Mouse (Mus musculus) mouse embryonic stem cell (cell line): ENCODE measurements around the gene Tbc1d22a.

ENCODE experiments used
- in situ Hi-C, 2 experiments: fragments of 300-500 bp; cut with MboI; formaldehyde crosslinking; loops; 1 replicate in 1 of 2; 3 replicates in 1 of 2; pipeline ENCODE4 v1.14.3; 2019 to 2020; ENCODE audit warnings: low sequenced_read_pairs in 2 of 2, low pct_unique_long_range_greater_than_20kb in 1 of 2, mixed read lengths in 1 of 2; ENCODE audit not compliant: unreplicated experiment in 1 of 2

Gene Tbc1d22a

GRCm38 (mm10) chr15:86226968-86227367, 12.7 kb downstream of the Tbc1d22a start:
- in situ Hi-C loops = no loop called here

- in situ Hi-C loops = no loop called here
Measured at GRCm38 (mm10) chr15:86228186-86228585, 13.9 kb downstream of the Tbc1d22a start.

- in situ Hi-C loops = no loop called here
Measured at GRCm38 (mm10) chr15:86229088-86229487, 14.8 kb downstream of the Tbc1d22a start.

GRCm38 (mm10) chr15:86229623-86230022, 15.4 kb downstream of the Tbc1d22a start:
- in situ Hi-C loops = no loop called here

GRCm38 (mm10) chr15:86231170-86231569, 16.9 kb downstream of the Tbc1d22a start:
- in situ Hi-C loops = no loop called here

GRCm38 (mm10) chr15:86231831-86232512, 17.7 kb downstream of the Tbc1d22a start:
- in situ Hi-C loops = no loop called here

GRCm38 (mm10) chr15:86234001-86234400, 19.7 kb downstream of the Tbc1d22a start:
- in situ Hi-C loops = no loop called here

GRCm38 (mm10) chr15:86234517-86235441, 20.5 kb downstream of the Tbc1d22a start:
- in situ Hi-C loops = no loop called here

- in situ Hi-C loops = no loop called here
Measured at GRCm38 (mm10) chr15:86236252-86236651, 22.0 kb downstream of the Tbc1d22a start.

GRCm38 (mm10) chr15:86238076-86238475, 23.8 kb downstream of the Tbc1d22a start:
- in situ Hi-C loops = no loop called here

GRCm38 (mm10) chr15:86239068-86239467, 24.8 kb downstream of the Tbc1d22a start:
- in situ Hi-C loops = no loop called here

- in situ Hi-C loops = no loop called here
Measured at GRCm38 (mm10) chr15:86239801-86240200, 25.5 kb downstream of the Tbc1d22a start.

GRCm38 (mm10) chr15:86243708-86244107, 29.4 kb downstream of the Tbc1d22a start:
- in situ Hi-C loops = no loop called here

- in situ Hi-C loops = no loop called here
Measured at GRCm38 (mm10) chr15:86244380-86244779, 30.1 kb downstream of the Tbc1d22a start.

- in situ Hi-C loops = no loop called here
Measured at GRCm38 (mm10) chr15:86250269-86250668, 36.0 kb downstream of the Tbc1d22a start.

GRCm38 (mm10) chr15:86252130-86252529, 37.9 kb downstream of the Tbc1d22a start:
- in situ Hi-C loops = no loop called here

- in situ Hi-C loops = no loop called here
Measured at GRCm38 (mm10) chr15:86252684-86253083, 38.4 kb downstream of the Tbc1d22a start.

- in situ Hi-C loops = no loop called here
Measured at GRCm38 (mm10) chr15:86253411-86253810, 39.2 kb downstream of the Tbc1d22a start.

- in situ Hi-C loops = no loop called here
Measured at GRCm38 (mm10) chr15:86256201-86256600, 41.9 kb downstream of the Tbc1d22a start.
